Mouse (Mus musculus): ENCODE data around the gene Gm4779. TPM values are rescaled to one million over a fixed set of nuclear protein-coding genes. Genes with fewer than 3 reads are reported as not detected.

Gene Gm4779
- polyA plus RNA-seq, 1 experiment from 2014 or later, result not detected

- H3K4me1 ChIP-seq (replicated peaks; ENCODE audit: control insufficient read depth, insufficient read depth), result no peaks in the 10 kb centered on the region
- TF ChIP-seq CTCF (IDR thresholded peaks at IDR 0.05; ENCODE audit: low read depth), result peak; percentile 85
- TF ChIP-seq EP300 (optimal IDR thresholded peaks at IDR 0.05), result no peak
- 43% methylated on average over 5 of the region's 5 CpGs for WGBS
- H3K9me3 ChIP-seq (ENCODE audit: control insufficient read depth, low read length), result no peaks in the 10 kb centered on the region
- no peak overlapping the region for H3K9ac ChIP-seq (ENCODE audit: low read length)
- peak; percentile 26 for DNase-seq (ENCODE audit: low spot score)
- no peak overlapping the region for H3K4me2 ChIP-seq (replicated peaks; ENCODE audit: low read depth)
- H3K36me3 ChIP-seq (ENCODE audit: control insufficient read depth, insufficient read depth, low read length), result no peaks in the 10 kb centered on the region
- H3K4me3 ChIP-seq (ENCODE audit: low read depth, low read length), result no peak overlapping the region
- no peak overlapping the region for H3K27ac ChIP-seq (replicated peaks)
- no peak for ATAC-seq (ENCODE audit: low FRiP score, low TSS enrichment)
- no peaks in the 10 kb centered on the region for H3K27me3 ChIP-seq (ENCODE audit: control insufficient read depth, insufficient read depth, low read length)
Measured at GRCm38 (mm10) chrX:101772035-101772434, 22.2 kb downstream of the Gm4779 start.

- DNase-seq (ENCODE audit: low spot score), result no peak
- Histone ChIP-seq H3K27ac (replicated peaks) (no peak overlapping the region), H3K4me1 (replicated peaks; ENCODE audit: control insufficient read depth, insufficient read depth) (no peaks in the 10 kb centered on the region), H3K36me3 (ENCODE audit: control insufficient read depth, insufficient read depth, low read length) (no peaks in the 10 kb centered on the region), H3K4me3 (ENCODE audit: low read depth, low read length) (no peak overlapping the region), H3K4me2 (replicated peaks; ENCODE audit: low read depth) (no peak overlapping the region), H3K9ac (ENCODE audit: low read length) (no peak overlapping the region), H3K9me3 (ENCODE audit: control insufficient read depth, low read length) (no peaks in the 10 kb centered on the region), H3K27me3 (ENCODE audit: control insufficient read depth, insufficient read depth, low read length) (no peaks in the 10 kb centered on the region)
- no peak for ATAC-seq (ENCODE audit: low FRiP score, low TSS enrichment)
- WGBS, result 61% methylated on average over 3 of the region's 3 CpGs
- TF ChIP-seq EP300 (optimal IDR thresholded peaks at IDR 0.05) (no peak), CTCF (IDR thresholded peaks at IDR 0.05; ENCODE audit: low read depth) (no peak)
Measured at GRCm38 (mm10) chrX:101770307-101770706, 23.9 kb downstream of the Gm4779 start.

- ATAC-seq (ENCODE audit: low FRiP score, low TSS enrichment) (no peak), DNase-seq (ENCODE audit: low spot score) (no peak)
- Histone ChIP-seq H3K4me3 (ENCODE audit: low read depth, low read length) (no peak overlapping the region), H3K27me3 (ENCODE audit: control insufficient read depth, insufficient read depth, low read length) (no peaks in the 10 kb centered on the region), H3K36me3 (ENCODE audit: control insufficient read depth, insufficient read depth, low read length) (no peaks in the 10 kb centered on the region), H3K9ac (ENCODE audit: low read length) (no peak overlapping the region), H3K9me3 (ENCODE audit: control insufficient read depth, low read length) (no peaks in the 10 kb centered on the region), H3K4me1 (replicated peaks; ENCODE audit: control insufficient read depth, insufficient read depth) (no peaks in the 10 kb centered on the region), H3K4me2 (replicated peaks; ENCODE audit: low read depth) (no peak overlapping the region), H3K27ac (replicated peaks) (no peak overlapping the region)
- WGBS, result 51% methylated on average over 2 of the region's 2 CpGs
- TF ChIP-seq EP300 (optimal IDR thresholded peaks at IDR 0.05) (no peak), CTCF (IDR thresholded peaks at IDR 0.05; ENCODE audit: low read depth) (no peak)
Measured at GRCm38 (mm10) chrX:101769478-101769877, 24.7 kb downstream of the Gm4779 start.

- no peak overlapping the region for H3K4me2 ChIP-seq (replicated peaks; ENCODE audit: low read depth)
- ATAC-seq (ENCODE audit: low FRiP score, low TSS enrichment), result no peak
- H3K9ac ChIP-seq (ENCODE audit: low read length), result no peak overlapping the region
- TF ChIP-seq CTCF (IDR thresholded peaks at IDR 0.05; ENCODE audit: low read depth), result no peak
- no peak for TF ChIP-seq EP300 (optimal IDR thresholded peaks at IDR 0.05)
- no peak overlapping the region for H3K4me3 ChIP-seq (ENCODE audit: low read depth, low read length)
- no peaks in the 10 kb centered on the region for H3K36me3 ChIP-seq (ENCODE audit: control insufficient read depth, insufficient read depth, low read length)
- H3K27me3 ChIP-seq (ENCODE audit: control insufficient read depth, insufficient read depth, low read length), result no peaks in the 10 kb centered on the region
- 53% methylated on average over 7 of the region's 7 CpGs for WGBS
- H3K27ac ChIP-seq (replicated peaks), result no peak overlapping the region
- no peaks in the 10 kb centered on the region for H3K4me1 ChIP-seq (replicated peaks; ENCODE audit: control insufficient read depth, insufficient read depth)
- H3K9me3 ChIP-seq (ENCODE audit: control insufficient read depth, low read length), result no peaks in the 10 kb centered on the region
- no peak for DNase-seq (ENCODE audit: low spot score)
Measured at GRCm38 (mm10) chrX:101767280-101767679, 26.9 kb downstream of the Gm4779 start.

GRCm38 (mm10) chrX:101765111-101765510 is 29.1 kb downstream of the Gm4779 start:
- Histone ChIP-seq H3K4me1 (replicated peaks; ENCODE audit: control insufficient read depth, insufficient read depth) (no peaks in the 10 kb centered on the region), H3K4me3 (ENCODE audit: low read depth, low read length) (no peak overlapping the region), H3K27ac (replicated peaks) (no peak overlapping the region), H3K9me3 (ENCODE audit: control insufficient read depth, low read length) (no peaks in the 10 kb centered on the region), H3K27me3 (ENCODE audit: control insufficient read depth, insufficient read depth, low read length) (no peaks in the 10 kb centered on the region), H3K36me3 (ENCODE audit: control insufficient read depth, insufficient read depth, low read length) (no peaks in the 10 kb centered on the region), H3K9ac (ENCODE audit: low read length) (no peak overlapping the region), H3K4me2 (replicated peaks; ENCODE audit: low read depth) (no peak overlapping the region)
- DNase-seq (ENCODE audit: low spot score) (no peak), ATAC-seq (ENCODE audit: low FRiP score, low TSS enrichment) (no peak)
- 64% methylated on average over 4 of the region's 4 CpGs for WGBS
- TF ChIP-seq CTCF (IDR thresholded peaks at IDR 0.05; ENCODE audit: low read depth) (no peak), EP300 (optimal IDR thresholded peaks at IDR 0.05) (no peak)

DNA sequence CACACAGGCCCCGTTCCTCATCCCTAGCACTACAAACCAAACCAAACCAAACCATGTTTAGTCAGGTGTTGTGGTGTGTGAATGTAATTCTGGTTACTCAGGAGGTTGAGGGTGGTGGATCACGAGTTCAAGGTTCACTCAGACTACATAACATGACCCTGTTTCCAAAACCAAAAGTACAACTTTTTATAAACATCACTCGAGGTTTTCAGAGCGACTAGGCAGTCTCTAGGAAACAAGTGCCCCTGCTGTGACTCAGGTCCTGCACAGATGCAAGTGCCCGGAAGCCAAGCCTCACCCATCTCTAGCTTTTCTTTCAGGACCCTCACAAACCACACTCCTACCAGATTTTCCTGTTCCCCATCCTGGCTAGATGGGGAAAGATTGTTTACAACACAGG is 29.6 kb downstream of the Gm4779 start:
- Histone ChIP-seq H3K4me2 (replicated peaks; ENCODE audit: low read depth) (no peak overlapping the region), H3K4me1 (replicated peaks; ENCODE audit: control insufficient read depth, insufficient read depth) (no peaks in the 10 kb centered on the region), H3K27ac (replicated peaks) (no peak overlapping the region), H3K36me3 (ENCODE audit: control insufficient read depth, insufficient read depth, low read length) (no peaks in the 10 kb centered on the region), H3K9me3 (ENCODE audit: control insufficient read depth, low read length) (no peaks in the 10 kb centered on the region), H3K9ac (ENCODE audit: low read length) (no peak overlapping the region), H3K4me3 (ENCODE audit: low read depth, low read length) (no peak overlapping the region), H3K27me3 (ENCODE audit: control insufficient read depth, insufficient read depth, low read length) (no peaks in the 10 kb centered on the region)
- WGBS, result 65% methylated on average over 5 of the region's 5 CpGs
- DNase-seq (ENCODE audit: low spot score) (no peak), ATAC-seq (ENCODE audit: low FRiP score, low TSS enrichment) (no peak)
- TF ChIP-seq CTCF (IDR thresholded peaks at IDR 0.05; ENCODE audit: low read depth) (no peak), EP300 (optimal IDR thresholded peaks at IDR 0.05) (no peak)
